Mouse (Mus musculus): ENCODE measurements around the gene Catsperz.

The Catsperz gene

DNA sequence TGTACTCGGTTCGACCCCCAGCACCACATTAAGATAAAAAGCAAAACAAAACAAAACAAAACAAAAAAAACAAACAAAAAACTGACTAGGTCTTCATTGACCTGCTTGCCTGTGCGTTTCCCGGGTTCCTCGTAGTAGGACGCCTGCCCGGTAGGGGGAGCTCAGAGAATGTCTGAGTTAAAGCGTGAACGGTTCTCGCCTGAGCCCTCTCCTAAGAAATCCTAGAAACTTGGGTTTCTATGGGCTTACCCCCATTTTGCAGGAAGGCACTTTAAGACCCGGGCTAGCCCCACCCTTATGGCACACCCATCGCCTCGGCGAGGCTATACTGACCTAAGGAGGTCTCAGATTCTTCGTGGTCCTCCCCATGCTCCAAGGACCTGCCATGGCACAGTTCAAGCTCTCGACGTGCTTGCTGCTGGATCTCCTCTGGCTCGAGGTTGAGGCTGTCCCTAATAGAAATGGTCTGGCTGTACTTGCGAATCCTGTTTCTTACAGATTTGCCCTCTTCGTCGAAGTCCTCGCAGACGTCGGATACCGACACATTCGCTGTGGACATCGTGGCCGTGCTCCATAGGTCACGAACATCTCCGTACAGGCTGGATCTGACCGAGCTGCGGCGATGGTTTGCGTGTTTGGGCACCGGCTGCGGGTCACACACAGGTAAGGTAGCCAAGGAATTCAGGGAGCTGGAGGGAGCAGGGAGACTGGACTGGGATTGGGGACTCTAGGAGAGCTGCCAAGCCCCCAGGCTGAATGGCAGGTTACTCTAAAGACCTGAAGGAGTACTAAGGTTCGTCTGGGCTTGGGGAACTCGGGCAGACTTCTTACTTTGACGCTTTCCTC, 496 bp downstream of the Catsperz start:
- DNase-seq (ENCODE audit: low read depth, low spot score) = peak; percentile 68

DNA sequence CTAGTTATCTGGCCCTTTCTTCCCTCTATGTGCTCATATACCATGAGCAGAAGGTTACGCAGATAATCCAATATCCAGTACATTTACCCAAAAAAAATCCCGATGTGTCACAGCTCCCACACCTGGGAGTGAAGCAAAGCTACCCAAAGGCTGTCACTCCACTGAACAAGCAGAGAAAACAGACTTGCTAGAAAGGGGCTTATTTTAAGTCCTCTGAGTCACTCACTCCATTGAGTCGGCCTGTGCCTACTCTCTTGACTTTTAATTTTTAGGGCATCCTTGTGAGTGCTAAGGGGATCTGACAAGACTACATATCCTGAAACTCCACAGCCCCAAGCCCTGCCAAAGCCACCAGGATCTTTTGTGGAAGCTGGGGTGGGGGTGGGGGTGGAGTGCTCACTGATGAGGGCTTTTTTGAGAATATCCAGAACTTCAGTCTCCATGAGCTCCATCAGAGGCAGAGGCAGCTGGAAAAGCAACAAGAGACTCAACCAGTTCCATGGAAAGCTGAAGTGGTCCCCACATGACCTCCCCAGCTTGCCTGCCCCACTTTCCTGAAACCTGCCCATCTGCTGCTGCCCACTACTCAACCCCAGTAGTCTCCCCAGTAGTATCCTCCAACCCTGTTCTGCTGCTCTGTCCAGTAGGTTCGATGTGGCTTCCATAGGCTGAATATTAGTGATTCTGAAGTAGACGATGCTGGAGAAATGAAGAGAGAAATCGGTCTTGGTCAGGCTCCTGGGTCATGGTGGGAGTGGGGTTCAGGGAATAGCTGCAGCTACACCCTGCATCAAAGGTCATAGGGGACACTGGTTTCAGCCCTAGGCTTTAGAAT, 2.1 kb downstream of the Catsperz start:
- no peak for DNase-seq (ENCODE audit: low read depth, low spot score)

DNA sequence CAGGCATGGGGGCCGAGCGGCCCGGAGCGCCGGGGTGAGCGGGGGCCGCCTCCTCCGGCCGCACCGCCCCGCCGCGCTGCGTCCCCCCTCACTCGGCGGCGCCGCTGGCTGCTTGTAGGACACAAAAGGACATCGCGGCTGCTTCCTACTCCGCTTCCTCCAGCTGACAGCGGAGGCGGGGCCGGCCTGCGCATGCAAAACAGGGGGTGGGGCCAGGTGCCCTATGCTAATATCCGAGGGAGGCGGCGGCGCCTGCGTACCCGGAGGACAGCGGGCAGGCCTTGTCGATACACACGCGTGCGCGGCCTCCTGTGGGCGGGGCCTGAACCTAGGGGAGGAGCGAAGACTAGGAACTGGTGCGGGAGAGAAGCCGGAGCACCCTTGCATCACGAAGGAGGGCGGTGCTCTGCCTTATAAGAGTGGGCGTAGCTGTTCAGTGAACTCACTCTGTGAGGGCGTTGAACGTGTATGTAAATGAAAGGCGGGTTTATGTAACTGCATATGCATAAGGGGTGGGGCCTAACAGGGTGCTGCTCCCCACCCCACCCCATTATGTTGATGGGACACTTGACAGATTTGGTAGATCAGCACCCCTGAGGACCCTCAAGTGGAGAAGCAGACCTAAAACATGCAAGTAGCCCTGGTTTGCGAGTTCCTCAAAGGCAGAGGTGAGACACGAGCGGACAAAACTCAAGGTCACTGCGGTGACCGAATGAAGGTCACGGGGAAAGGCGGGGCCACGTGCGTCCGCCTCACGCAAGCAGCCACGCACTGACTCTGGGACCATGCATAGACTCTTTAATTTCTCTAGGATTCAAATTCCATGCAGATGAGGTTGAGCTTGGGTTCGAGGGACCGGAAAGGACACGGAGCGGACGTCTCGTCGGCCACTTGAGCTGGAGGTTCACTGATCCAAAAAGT, 3.3 kb downstream of the Catsperz start, which contains the start of gene Esrra:
Esrra (minus strand) TSS at position 167 of the 921 bp plus-strand sequence.
- DNase-seq (ENCODE audit: low read depth, low spot score) = peak; percentile 100

DNA sequence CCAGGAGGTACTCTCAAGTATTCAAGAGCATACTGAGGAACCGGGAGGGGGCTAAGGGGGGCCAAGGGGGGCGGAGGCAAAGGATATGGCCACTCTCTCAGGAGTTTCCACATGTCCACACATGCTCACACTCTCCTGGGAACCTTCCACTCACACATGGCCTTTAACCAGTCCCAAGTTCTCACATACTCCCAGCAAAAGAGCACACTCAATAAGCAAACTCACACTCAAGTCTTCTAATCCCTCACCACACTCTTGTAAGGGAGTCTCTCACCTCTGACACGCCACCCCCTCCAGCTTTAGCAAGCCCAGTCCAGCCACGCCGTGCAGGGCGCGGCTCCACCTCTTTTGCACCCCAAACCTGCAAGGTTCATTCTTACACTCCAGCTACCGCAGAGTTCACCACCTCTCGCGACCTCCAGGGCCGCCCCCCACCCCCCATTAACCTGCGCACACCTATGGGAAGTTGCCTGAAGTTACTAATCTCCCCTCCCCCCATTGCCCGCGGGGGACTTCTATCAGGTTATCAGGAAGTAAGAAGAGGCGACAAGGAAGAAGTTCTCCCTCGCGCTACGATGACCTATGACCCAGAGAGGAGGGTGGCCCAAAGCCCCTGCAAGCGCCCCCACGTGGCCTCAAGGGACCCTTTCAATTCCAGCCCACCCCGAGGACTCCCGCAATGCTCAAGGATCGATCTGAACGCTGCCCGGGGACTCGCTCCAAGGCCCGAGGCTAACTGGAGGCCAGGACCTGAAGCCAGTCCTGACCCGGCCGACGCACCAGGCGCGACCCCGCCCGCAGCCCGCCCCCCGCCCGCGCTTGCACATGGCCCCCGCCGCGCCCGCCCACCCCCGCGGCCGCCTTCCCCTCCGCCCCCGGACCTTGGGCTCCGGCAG, 4.2 kb downstream of the Catsperz start:
- no peak for DNase-seq (ENCODE audit: low read depth, low spot score)

DNA sequence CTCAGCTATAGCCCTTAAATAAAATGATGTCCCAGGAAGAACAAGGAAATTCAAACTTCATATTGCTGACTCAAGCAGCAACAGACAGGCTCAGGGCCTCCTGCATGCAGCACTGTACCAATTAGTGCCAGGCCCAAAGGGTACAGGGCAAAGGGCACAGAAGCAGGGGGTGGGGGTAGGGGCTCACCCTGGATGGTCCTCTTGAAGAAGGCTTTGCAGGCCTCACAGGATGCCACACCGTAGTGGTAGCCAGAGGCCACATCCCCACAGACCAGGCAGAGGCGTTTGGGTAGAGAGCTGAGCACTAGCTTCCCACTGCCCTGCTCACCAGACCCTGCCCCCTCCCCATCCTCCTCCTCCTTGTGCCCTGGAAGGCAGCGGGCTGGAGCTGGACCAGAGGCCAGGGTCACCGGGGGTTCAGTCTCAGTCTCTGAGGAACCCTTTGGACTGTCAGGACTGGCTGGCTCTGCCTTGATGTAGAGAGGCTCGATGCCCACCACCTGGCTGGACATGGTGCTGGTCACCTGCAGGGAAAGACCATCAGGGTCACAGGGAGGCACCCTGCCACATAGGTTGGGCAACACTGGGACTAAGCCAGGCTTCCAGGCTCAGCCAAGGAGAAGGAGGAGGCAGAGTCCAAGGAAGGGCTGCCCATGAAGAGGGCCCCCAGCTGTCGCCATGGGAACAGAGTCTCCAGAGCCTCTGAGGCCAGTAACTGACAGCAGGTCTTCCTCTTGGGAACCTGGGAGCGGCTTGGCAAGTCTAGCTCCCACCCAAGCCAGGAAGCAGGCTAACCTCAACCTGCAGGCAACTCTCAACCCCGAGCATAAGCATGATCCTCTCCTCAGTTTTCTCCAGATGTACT, 5.1 kb downstream of the Catsperz start:
- DNase-seq (ENCODE audit: low read depth, low spot score) = no peak

DNA sequence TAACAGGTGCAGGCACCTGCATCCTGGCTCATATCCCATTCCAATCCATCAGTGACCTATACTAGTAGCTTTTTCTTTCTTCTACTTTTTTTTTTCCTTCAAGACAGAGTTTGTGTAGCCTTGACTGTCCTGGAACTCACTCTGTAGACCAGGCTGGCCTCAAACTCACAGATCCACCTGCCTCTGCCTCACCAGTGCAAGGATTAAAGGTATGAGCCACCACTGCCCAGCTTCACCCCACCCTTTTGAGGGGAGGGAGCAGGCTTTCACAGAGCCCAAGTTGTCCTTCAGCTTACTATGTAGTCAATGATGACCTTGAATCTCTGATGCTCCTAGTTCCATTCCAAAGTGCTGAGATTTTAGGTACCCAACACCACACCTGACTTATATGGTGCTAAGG, 5.7 kb downstream of the Catsperz start:
- no peak for DNase-seq (ENCODE audit: low read depth, low spot score)

DNA sequence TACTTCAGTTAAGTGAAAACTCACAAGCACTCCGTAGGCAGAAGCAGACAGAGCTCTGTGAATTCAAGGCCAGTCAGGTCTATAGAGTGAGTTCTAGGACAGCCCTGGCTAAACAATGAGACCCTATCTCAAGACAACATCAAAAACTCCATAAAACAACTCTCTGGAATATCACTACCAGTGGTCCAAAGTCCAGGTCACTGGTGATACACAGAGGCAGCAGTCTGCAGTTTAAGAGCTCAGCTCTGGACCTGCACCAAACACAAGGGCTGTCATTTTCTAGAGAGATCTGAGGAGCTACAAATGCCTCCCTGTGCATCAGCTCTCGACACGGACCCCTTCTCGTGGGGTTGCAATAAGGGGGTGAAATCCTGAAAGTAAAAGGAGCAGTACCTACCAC, 6.9 kb downstream of the Catsperz start:
- DNase-seq (ENCODE audit: low read depth, low spot score) = no peak

DNA sequence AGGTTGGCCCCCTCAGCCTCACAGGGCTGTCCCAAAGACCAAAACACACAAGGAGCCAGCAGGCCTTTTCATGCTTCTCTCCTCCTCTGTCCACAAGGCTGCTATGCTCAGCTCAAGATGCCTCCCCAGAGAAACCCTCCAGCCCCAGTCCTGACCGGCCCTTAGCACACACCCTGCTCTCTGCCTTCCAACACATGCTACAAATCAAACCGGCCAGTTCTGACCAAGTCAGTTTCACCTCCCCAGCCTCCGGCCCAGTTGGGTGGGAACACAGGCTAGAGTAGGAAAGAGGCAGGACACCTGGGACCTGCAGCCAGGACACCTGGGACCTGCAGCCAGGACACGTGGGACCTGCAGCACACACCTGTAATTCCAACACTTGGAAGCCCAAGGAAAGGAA, 8.7 kb downstream of the Catsperz start:
- no peak for DNase-seq (ENCODE audit: low read depth, low spot score)

DNA sequence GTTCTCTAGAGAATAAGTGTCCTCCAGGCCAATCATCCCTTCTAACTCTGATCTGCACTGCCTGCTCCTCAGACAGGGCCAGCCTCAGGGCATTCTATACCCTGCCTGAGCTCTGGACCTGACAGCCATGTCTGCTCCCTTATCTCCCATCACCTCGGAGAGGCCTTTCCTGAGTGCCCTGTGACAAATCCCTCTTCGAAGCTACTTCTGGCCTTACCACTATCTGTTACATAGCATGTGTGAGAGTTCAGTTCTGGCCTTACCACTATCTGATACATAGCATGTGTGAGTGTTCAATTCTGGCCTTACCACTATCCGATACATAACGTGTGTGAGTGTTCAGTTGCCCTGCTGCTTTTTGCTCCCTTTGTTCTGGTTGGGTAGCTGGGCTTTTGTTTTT, 9.9 kb downstream of the Catsperz start:
- no peak for DNase-seq (ENCODE audit: low read depth, low spot score)

DNA sequence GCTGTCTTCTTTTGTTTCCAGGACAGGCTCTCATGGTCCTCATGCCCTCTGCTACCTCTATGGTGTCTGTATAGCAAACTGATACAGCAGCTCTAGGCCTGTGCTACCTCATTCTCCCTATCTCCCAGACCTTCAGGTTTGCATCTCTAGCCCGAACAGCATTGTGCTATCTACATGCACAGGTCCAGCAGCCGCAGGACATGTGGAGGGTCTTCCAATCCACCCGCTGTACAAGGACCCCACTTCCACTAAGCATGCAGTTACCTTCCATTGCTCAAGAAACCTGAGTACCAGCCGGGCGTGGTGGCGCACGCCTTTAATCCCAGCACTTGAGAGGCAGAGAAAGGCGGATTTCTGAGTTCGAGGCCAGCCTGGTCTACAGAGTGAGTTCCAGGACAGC, 10.6 kb downstream of the Catsperz start:
- DNase-seq (ENCODE audit: low read depth, low spot score) = no peak

DNA sequence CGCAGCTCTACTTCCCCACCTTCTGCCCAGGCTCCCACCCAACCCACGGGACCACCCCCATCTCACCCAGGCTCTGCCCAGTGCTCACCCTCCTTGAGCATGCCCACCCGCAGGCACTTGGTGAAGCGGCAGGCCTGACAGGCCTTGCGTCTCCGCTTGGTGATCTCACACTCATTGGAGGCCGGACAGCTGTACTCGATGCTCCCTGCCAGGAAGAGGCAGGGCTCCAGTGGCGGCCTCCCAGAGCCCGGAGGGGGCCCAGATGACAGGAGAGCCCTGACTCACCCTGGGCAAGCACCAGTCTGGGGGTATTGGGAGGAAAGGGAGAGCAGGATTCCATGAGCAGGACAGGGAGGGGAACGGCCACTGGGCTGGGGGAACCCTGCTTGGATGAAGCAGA, 11.2 kb downstream of the Catsperz start:
- DNase-seq (ENCODE audit: low read depth, low spot score) = no peak

DNA sequence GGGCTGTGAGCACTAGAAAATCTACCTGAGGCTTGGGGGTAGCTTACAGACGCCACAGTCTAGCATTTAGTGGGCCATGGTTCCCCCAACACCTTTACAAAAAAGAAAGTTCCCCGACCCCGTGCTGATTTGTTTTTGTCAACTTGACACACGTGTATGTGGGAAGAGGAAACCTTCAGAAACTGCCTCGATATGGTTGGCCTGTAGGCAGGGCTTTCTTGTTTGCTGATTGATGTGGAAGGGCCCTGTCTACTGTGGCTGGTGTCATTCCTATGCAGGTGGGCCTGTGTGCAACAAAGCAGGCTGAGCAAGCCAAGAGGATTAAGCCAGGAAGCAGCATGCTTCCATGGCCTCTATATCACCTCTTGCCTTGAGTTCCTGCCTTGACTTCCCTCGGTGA, 12.1 kb downstream of the Catsperz start:
- no peak for DNase-seq (ENCODE audit: low read depth, low spot score)

DNA sequence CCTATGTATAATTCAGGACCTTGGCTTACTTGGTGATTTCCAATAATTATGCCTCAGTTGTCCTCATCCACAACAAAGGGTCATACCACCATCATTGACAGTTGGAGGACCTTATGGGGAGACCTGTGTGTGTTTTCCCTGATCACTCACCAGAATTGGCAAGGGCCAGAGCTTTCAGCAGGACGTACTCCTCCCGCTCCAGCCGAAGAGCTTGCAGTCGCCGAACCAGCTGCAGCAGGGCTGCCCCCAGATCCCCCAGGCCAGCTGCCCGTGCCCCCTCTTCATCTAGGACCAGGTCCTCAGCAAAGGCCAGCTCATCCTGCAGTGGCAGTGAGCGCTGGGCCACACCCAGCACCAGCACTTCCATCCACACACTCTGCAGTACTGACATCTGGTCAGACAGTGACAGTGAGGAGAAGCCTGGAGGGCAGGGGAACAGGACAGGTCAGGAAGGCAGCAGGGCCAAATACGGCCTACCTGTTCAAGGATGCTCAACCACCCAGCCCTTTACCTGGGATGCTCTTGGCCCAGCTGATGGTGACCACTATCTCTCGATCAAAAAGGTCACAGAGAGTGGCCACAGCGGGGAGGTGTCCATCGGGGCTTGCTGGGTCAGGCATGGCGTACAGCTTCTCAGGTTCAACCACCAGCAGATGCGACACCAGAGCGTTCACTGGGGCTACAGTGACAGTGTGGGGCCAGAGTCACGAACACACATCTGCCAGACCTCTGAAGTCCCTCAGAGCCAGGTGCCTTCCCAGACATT, 12.8 kb downstream of the Catsperz start:
- DNase-seq (ENCODE audit: low read depth, low spot score) = no peak

DNA sequence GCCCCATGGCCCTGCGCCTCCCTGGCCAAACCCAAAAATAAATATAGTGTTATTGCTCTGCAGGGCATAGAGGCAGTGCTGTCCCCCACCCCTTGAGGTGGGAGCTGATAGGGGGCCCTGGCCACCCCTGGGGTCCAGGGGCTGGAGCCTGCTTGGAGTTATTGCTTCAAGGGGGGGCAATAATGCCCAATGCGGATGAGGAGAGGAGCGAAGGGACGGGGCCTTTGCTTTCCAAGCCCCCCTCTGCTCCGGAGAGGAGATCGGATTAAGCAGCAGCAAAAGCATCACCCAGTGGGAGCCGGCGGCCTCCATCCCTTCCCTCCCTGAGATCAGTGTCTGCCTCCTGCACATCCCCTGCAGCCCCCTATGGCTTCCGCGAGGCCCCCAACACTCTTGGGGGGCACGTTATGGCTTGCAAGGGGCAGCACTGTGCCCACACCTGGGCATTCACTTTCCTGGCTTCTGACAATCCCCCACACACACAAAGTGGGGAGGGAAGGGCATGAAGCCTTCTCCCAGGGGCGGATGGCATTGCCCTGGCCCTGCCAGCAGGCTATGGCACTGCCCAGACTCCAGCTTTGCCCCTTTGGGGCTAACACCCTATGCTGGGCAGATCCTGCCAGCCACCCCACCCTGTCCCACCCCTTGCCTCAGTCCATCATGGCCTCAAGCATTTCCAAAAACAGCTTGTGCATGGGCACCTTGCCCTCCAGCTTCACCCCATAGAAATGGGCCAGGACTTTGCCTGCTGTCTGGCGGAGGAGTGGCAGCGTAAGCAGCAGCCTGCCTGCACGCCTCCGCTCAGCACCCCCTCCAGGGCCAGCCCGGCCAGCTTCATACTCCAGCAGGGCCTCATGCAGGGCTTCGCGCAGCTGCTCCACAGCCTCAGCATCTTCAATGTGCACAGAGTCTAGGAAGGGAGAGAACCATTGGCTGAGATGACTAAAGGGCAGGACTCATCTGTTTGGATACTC, 13.8 kb downstream of the Catsperz start:
- no peak for DNase-seq (ENCODE audit: low read depth, low spot score)

DNA sequence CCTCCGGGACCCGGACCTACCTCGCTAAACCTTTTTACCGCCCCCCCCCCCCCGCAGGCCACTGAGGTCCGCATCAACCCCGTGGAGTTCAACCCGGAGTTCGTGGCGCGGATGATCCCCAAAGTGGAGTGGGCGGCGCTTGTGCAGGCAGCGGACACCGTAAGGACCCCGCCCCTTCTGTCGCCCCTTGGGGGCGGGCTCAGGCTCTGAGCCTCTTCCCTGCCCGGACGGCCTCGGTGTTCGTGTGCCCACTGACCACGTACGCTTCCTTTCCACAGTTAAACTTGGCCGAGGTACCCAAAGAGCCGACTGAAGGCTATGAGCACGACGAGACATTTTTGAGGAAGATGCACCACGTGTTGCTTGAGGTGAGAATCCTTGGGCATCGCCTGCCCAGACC, 14.9 kb downstream of the Catsperz start:
- DNase-seq (ENCODE audit: low read depth, low spot score) = peak; percentile 61

DNA sequence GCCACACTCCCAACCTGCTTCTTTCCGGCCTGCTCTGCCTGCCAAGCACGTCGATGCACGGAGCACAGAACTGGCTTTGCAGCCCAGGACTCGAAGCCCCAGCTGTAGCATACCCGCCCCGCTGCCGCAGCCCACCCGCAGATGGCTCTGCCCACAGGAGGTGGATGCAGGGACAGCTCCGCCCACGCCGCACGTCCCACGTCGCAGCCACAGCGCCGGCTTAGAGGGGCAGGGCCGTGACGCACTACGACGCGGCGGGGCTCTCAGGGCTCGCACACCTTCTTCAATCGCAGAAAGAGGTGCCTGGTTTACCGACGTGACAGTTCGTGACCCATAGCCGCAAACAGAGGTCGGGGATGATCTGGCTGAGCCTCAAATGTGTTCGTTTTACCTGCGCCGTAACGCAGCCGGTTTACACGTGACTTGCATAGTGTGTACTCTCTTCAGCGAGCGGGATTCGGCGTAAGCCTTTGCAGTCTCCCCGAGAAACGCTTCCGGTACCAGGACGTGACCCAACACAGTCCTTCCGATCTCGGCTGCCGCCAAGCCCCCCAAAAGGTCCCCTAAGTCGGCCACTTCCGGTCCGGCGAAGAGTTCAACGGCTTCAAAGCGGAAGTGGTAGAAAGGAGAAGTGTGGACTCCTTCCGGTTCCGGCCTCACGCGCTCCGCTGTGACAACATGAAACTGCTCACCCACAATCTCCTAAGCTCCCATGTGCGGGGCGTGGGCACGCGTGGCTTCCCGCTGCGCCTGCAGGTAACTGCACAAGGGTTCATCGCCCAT, 15.5 kb downstream of the Catsperz start, which contains the start of the genes Trmt112 and Prdx5:
Trmt112 (plus strand) TSS at position 192 of the 783 bp plus-strand sequence.
Prdx5 (minus strand) TSS at position 600 of the 783 bp plus-strand sequence.
- DNase-seq (ENCODE audit: low read depth, low spot score) = peak; percentile 95

DNA sequence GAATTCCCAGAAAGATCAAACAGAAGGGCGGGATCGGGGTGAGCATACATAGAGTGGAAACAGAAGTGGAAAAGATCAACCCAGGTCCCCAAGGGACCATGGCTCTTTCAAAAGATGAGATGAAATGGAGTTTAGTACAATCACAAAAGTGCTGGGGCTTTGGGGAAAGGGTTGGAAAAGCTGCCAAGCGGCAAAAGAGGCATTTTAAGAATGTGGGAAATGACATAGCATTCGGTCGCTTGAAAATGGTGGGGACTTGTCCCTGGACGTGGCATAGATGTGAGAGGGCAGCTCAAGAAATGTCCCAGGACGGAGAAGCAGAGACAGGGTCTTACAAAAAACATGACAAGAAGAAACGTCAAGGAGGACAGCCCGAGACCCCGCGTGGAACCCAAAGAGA, 16.2 kb downstream of the Catsperz start:
- DNase-seq (ENCODE audit: low read depth, low spot score) = no peak

Measured in mesoderm, embryonic 11.5 days (tissue).